Mouse (Mus musculus) granulocyte monocyte progenitor cell, adult 5-6 weeks (primary cell): ENCODE measurements around the gene Hist1h4f. TPM values are rescaled to one million over a fixed set of nuclear protein-coding genes. Genes with fewer than 3 reads are reported as not detected.
"Not testable (repeated sequence)": the region's sequence is repeated elsewhere in the genome, so short reads cannot be mapped to it uniquely, and the experiment has no call there.

Source experiments
- ATAC-seq: replicated peaks from 2 replicates; pipeline ENCODE4 v1.8.0; 2016; ENCODE audit warnings: mild to moderate bottlenecking, moderate TSS enrichment, inconsistent platforms; ENCODE audit not compliant: poor library complexity, severe bottlenecking
- total RNA-seq, 2 experiments: library from RNA; stranded (forward) in 1 of 2; stranded (reverse) in 1 of 2; fragments of 200-712, 200-1000 nt in 1 of 2; fragments of >200 nt in 1 of 2; fragmentation: Nextera tagmentation in 1 of 2; gene quantifications; 2 replicates each; pipeline ENCODE4 v1.2.3; 2014 to 2017

The Hist1h4f gene
- total RNA-seq (2014; fragmentation: Nextera tagmentation) (37.6 and 86.3 TPM in 2 replicates), total RNA-seq (2017) (2,370 and 2,590 TPM in 2 replicates)

DNA sequence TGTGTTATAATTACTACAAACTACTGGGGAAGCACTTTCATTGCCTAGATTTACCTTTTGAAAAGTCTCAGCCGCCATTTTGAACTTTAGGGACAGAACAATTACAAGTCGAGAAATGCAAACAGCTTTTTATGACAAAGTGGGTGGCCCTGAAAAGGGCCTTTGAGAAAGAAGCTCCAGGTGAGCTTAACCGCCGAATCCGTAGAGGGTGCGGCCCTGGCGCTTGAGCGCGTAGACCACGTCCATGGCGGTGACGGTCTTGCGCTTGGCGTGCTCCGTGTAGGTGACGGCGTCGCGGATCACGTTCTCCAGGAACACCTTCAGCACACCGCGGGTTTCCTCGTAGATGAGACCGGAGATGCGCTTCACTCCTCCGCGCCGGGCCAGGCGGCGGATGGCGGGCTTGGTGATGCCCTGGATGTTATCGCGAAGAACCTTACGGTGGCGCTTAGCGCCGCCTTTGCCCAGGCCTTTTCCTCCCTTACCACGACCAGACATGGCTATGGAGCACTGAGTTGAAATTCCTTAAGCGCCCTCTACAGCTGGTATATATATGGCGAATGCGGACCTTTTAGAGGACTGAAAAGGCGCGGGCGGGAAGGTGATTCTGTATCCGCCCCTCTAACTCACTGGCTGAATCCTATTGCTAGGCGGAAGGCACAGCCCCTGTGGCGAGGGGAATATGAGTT is at the start of gene Hist1h4f:
Gene Hist1h4f (minus strand): TSS at position 503 of the 689 bp plus-strand sequence.
- ATAC-seq = peak; percentile 63

- peak; percentile 79 for ATAC-seq
Measured at GRCm38 (mm10) chr13:23597957-23598356, 46.5 kb upstream of the Hist1h4f start.

- ATAC-seq = no peak
Measured at GRCm38 (mm10) chr13:23595622-23596372, 44.3 kb upstream of the Hist1h4f start.

- ATAC-seq = no peak
Measured at GRCm38 (mm10) chr13:23595185-23595584, 43.7 kb upstream of the Hist1h4f start.

DNA sequence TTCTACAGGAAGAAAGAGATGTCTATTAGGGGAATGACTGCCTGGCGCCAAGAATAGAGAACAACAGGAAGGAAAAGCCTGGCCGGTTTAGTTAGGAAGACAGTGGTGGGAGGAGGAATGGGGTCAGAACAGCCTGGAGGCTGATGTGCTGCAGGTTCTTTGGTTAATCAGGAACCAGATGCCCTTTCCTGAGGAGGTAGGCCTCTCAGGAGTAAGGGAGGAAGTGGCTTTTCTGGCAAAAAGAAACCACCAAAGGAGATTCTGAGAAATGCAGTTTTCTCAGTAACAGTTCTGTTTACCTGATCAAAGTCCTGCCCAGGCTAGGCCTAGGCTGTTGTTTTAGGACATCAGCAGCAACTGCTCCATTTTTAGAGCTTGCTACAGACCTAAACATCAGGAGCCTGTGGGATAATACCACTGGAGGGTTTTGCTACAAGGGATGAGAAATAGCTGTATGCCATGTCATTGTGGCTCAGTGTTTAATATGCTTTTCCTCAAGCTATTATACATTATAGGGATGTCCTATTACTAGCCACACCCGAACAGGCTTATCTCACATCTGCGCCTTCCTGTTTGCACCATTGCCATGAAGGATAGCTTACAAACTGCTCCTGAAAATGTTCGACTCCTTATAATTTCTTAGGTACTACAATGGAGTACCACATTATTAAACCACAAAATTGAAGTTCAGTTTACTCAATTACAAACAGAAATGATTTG is 41.8 kb upstream of the Hist1h4f start:
- ATAC-seq = peak; percentile 61

DNA sequence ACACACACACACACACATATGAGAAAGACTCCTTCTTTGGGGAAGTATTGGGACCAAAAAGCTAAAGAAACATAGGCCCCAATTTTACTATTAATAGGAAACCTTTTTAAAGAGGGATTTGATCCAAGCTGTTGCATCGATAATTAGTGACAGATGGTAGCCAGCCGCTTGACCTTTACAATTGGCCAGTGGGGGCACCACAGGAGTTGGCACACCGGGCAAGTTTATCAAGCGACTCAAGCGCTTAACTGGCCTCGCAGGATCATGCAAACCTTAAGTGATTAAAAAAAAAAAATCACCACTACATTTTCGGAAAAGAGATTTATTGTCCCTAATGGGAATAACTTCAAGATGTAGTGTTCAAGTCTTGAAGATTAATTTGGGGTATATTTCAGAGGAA is 41.2 kb upstream of the Hist1h4f start:
- ATAC-seq = no peak

DNA sequence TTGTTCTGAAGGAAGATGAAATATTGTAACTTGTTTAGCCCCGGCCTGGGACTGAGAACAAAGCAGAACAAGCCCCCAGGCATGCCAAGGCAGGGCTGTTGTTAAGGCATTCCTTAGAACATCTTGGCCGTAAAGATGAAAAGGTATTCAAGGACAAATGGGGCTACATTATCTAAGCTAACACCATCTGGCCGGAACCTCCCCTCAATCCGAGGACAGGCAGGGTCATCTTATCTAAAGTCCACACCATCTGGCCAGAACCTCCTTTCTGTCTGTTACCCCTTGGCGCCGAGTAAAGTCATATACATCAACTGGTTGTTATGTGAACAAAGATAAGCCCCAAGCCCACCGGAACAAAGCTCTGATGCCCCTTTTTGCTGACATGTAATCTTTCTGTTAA is 40.4 kb upstream of the Hist1h4f start:
- not testable (repeated sequence) for ATAC-seq

- no peak for ATAC-seq
Measured at GRCm38 (mm10) chr13:23591206-23591605, 39.8 kb upstream of the Hist1h4f start.

DNA sequence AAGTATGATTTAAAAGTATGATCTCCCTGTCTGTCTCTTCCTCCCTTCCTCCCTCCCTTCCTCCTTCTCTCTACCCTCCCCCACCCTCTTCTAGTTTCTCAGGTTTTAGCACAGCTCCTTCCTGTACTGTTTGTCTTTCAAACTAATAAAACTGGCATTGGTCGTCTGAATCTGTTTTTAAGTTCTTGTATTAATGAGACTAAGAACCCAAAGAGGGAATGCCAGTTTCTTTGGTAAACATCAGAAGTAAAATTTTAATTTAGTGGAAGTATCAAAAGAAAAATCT is 35.4 kb upstream of the Hist1h4f start:
- no peak for ATAC-seq

DNA sequence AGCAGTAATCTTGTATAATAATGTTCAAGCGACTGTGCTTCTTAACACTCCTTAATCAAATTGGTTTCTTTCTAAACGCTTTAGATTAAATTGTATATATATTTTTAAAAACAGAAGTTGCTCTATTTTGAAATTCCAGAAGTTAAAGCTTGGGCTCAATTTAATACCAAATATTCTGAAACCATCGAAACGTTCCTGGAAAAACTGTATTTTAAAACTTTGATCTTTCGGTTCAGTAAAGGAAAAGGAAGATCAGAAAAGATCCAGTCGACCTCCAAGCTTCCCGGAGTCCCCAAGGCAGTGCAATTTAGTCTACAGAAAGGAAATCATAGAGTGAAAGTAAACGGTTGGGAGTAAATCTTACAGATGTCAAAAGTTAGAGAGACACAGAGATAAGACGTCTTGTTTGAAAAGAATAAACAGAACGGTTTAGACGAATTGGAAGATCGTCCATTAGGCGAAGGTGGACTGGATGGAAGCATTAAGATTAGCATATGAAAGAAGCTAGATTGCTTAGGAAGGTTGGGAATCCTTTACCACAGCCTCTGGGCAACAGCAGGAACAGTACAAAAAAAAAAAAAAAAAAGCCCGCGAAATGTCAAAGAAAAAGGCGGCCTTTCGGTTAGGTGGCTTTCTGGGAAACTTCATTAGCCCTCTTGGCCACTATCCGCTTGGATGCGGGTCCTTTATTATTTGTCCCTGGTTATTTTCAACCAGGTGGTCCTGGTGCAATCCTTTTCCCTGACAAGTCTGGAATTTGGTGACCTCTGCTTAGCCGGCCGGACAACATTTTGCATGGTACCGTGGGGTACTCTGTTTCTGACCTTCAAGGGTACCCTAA is 34.9 kb upstream of the Hist1h4f start:
- ATAC-seq = no peak

- ATAC-seq = peak; percentile 72
Measured at GRCm38 (mm10) chr13:23585442-23586098, 34.1 kb upstream of the Hist1h4f start.

- peak; percentile 20 for ATAC-seq
Measured at GRCm38 (mm10) chr13:23585029-23585441, 33.6 kb upstream of the Hist1h4f start.

DNA sequence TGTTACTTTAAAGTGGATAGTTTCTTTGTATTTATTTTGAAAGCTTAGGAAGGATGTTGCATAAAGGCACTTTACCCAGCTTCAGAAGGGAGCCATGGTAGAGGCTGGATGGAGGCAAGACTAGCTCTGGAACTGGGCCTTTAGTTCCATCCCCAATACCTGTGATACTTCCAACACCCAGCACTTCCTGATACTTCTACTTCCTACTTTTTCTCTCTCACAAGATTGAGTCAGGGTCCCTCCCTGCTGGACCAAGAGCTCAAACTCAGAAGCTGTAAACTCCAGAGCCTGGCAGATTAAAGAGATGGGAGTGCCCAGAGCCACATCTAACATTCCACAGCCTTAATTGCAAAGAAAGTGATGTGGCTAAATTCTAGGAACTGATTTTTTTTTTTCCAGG is 32.9 kb upstream of the Hist1h4f start:
- ATAC-seq = no peak

DNA sequence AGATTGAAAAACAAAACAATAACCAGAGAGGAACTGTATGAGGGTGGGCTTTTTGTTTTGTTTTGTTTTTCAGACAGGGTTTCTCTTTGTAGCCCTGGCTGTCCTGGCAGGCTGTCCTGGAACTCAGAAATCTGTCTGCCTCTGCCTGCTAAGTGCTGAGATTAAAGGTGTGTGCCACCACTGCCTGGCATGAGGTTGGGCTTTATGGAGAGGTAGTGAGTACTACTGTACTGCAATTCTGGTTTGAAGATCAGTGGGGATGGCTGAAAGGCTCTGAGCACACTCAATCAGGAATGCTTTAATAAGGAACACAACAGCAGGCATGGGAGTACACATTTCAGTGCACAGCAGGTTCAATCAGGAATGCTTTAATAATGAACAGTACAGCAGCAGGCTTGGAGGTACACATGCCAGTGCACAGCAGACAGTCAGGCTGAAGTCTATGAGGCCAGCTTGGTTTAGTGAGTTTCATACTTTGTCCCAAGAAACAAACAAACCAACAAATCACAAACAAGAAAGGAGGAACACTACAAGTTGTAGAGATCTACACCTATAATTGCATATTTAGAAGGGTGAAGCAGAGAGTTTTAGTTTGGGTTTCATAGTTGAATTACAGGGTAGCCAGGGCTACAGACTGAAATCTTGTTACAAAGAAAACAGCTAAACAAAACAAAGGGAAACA is 32.1 kb upstream of the Hist1h4f start:
- no peak for ATAC-seq

- no peak for ATAC-seq
Measured at GRCm38 (mm10) chr13:23582219-23583056, 31.0 kb upstream of the Hist1h4f start.

- peak; percentile 81 for ATAC-seq
Measured at GRCm38 (mm10) chr13:23581408-23582218, 30.2 kb upstream of the Hist1h4f start, which contains the start of gene Hist1h4d. Gene Hist1h4d, plus strand, starts transcription at chr13:23581598.

DNA sequence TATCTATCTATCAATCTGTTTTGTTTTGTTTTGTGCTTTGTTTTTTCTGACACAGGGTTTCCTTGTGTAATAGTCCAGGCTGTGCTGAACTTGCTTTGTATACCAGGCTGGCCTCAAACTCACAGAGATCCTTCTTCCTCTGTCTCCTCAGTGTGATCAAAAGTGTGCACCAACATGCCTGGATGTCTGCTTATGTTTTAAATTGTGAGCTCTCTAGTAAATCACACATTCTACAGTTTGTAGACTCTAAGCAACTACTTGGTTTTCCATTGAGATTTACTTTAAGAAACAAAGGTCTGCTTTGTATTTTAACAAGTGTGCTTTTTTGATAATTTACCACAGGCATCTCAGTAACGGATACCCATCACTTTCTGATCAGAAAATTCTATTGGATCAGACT is 26.4 kb upstream of the Hist1h4f start:
- ATAC-seq = no peak
